Mouse (Mus musculus) megakaryocyte, adult 5-6 weeks (primary cell): Measurements from ENCODE around the gene Vangl2. TPM values are rescaled to one million over a fixed set of nuclear protein-coding genes. Genes with fewer than 3 reads are reported as not detected.

Experiments used
- ATAC-seq: 2 replicates; pipeline ENCODE4 v1.8.0; 2016; ENCODE audit warnings: mild to moderate bottlenecking, inconsistent platforms; ENCODE audit not compliant: poor library complexity, severe bottlenecking
- total RNA-seq, 2 experiments: library from RNA; stranded (forward) in 1 of 2; stranded (reverse) in 1 of 2; fragments of 153-499, 151-499 nt in 1 of 2; fragments of 221-1000, 200-1000 nt in 1 of 2; gene quantifications; 2 replicates each; pipeline versions ENCODE4 v1.2.3 to v1.2.4; 2015 to 2017

Vangl2 gene
- 2.1 and 2.8 TPM in 2 replicates for total RNA-seq (2015)
- 1.8 and 2.5 TPM in 2 replicates for total RNA-seq (2017)

GRCm38 (mm10) chr1:172028394-172029275 is at the start of gene Vangl2:
Vangl2 (minus strand) TSS chr1:172028444.
- no peak for ATAC-seq

GRCm38 (mm10) chr1:172077981-172078380 is 49.7 kb upstream of the Vangl2 start:
- no peak for ATAC-seq

- ATAC-seq = no peak
Observed at GRCm38 (mm10) chr1:172072604-172073003, 44.4 kb upstream of the Vangl2 start.

GRCm38 (mm10) chr1:172071556-172071955 is 43.3 kb upstream of the Vangl2 start:
- ATAC-seq = no peak

- no peak for ATAC-seq
Observed at GRCm38 (mm10) chr1:172070227-172070626, 42.0 kb upstream of the Vangl2 start.

GRCm38 (mm10) chr1:172064613-172065141 is 36.4 kb upstream of the Vangl2 start:
- no peak for ATAC-seq

- no peak for ATAC-seq
Observed at GRCm38 (mm10) chr1:172063291-172064023, 35.2 kb upstream of the Vangl2 start.

- no peak for ATAC-seq
Observed at GRCm38 (mm10) chr1:172062101-172062500, 33.9 kb upstream of the Vangl2 start.

GRCm38 (mm10) chr1:172061217-172061616 is 33.0 kb upstream of the Vangl2 start:
- ATAC-seq = 0 out of 2 replicates have a peak, but pooled peaks have one; percentile 38

- ATAC-seq = no peak
Observed at GRCm38 (mm10) chr1:172060659-172061058, 32.4 kb upstream of the Vangl2 start.

GRCm38 (mm10) chr1:172058874-172059273 is 30.6 kb upstream of the Vangl2 start:
- no peak for ATAC-seq

- no peak for ATAC-seq
Observed at GRCm38 (mm10) chr1:172058321-172058720, 30.1 kb upstream of the Vangl2 start.

- no peak for ATAC-seq
Observed at GRCm38 (mm10) chr1:172057491-172057921, 29.3 kb upstream of the Vangl2 start, which contains the start of gene Nhlh1. Nhlh1 (minus strand) TSS chr1:172057573.

GRCm38 (mm10) chr1:172056251-172056650 is 28.0 kb upstream of the Vangl2 start:
- no peak for ATAC-seq

GRCm38 (mm10) chr1:172053541-172054440 is 25.5 kb upstream of the Vangl2 start:
- ATAC-seq = no peak

GRCm38 (mm10) chr1:172052766-172053279 is 24.6 kb upstream of the Vangl2 start:
- no peak for ATAC-seq

- ATAC-seq = no peak
Observed at GRCm38 (mm10) chr1:172049131-172049782, 21.0 kb upstream of the Vangl2 start.

GRCm38 (mm10) chr1:172048241-172048734 is 20.0 kb upstream of the Vangl2 start:
- ATAC-seq = no peak

- peak; percentile 88 for ATAC-seq
Observed at GRCm38 (mm10) chr1:172046938-172047337, 18.7 kb upstream of the Vangl2 start.
